11 mouse cellular contexts compared by ENCODE assay signal in the genomic region with DNA sequence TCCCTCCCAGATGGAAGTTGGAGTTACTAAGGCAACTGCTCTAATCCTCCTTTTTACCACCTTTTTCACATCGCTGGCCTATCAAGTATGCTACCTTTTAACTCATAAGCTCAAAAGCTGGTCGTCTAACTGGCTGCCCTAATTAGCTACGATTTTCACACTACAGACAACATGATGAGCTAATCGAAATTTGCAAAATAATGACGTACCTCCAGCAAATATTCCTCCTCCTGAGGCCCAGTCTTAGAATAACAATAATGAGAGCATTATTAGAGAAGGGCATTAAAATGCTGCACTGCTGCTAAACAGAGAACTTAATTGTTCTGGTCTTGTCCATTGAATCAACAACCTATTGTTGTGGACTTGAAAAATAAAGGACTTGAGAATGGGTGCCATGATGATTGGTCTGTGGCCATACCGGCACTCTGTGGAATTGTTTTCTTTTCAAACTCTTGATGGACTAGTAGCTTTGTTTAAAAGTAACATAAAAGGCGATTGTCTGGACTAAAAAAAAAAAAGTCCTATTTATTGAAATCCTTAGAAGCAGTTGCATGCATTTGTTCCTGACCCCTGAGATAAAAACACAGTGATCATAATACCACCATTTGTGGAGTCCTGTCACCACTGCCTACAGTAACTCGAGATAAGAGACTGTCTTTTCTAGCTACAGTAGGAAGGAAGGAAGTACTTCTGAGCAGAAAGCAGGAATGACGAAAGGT.
DNase-seq lines count a peak whose midpoint lies in the region; ATAC-seq and TF ChIP-seq lines count a peak whose summit lies in the region.
"Had no signal": no experiment of that assay in that cellular context is flagged by ENCODE, and none has a peak within 500 bp of the region (broad histone marks: within the 10 kb centered on the region; RNA-seq: fewer than 3 reads in every experiment).

No protein-coding gene starts in this region.

- DNase-seq in kidney, adult 2 months = no peak
- DNase-seq in kidney, adult 18-20 months = no peak
- DNase-seq in MEL (ENCODE audit: low read depth, low spot score) = no peak
- DNase-seq in forebrain, embryonic 11.5 days (ENCODE audit: low spot score) = no peak
- no peak for DNase-seq in right cerebral cortex, postnatal 10 days (ENCODE audit: low spot score in 2 of 2)
- no peak for DNase-seq in urinary bladder, postnatal 14 days (ENCODE audit: low spot score)
- DNase-seq in cerebellum, adult 8-10 months = no peak
- DNase-seq: cerebellum, adult 18-20 months; heart, adult 11 months had no signal

- no peak for TF ChIP-seq POLR2A in kidney, adult 2 months (IDR thresholded peaks at IDR 0.05; ENCODE audit: low read depth, low read length)
- TF ChIP-seq POLR2A in MEL (IDR thresholded peaks at IDR 0.05; ENCODE audit: control insufficient read depth in 1 of 2, insufficient read depth in 1 of 2, low read depth in 1 of 2, low read length in 2 of 2, poor library complexity in 1 of 2) = no peak

- H3K4me3 ChIP-seq in kidney, adult 2 months (ENCODE audit: insufficient read depth, low read depth, low read length) = no peak overlapping the region
- H3K4me3 ChIP-seq in MEL (ENCODE audit: control insufficient read depth in 1 of 2, insufficient read depth in 1 of 2, low read depth in 2 of 2, low read length in 2 of 2) = 0 out of 4 replicates have a peak overlapping the region, but pooled peaks of 1 of the 2 experiments have one; percentile 12
- no peak overlapping the region for H3K4me3 ChIP-seq in forebrain, embryonic 11.5 days (ENCODE audit: low read depth, low read length)
- H3K4me3 ChIP-seq: limb, embryonic 15.5 days had no signal

- no peak for TF ChIP-seq CTCF in kidney, adult 2 months (conservative IDR thresholded peaks at IDR 0.05; ENCODE audit: insufficient read depth, insufficient read length, low read depth, low read length)
- no peak for TF ChIP-seq CTCF in MEL (IDR thresholded peaks at IDR 0.05 in 2 of 3, conservative IDR thresholded peaks at IDR 0.05 in 1 of 3; ENCODE audit: control insufficient read depth in 1 of 3, insufficient read depth in 1 of 3, low read depth in 2 of 3, low read length in 3 of 3, poor library complexity in 1 of 3, severe bottlenecking in 1 of 3)

- TF ChIP-seq RAD21 in MEL (IDR thresholded peaks at IDR 0.05; ENCODE audit: low read depth, low read length) = no peak

- peak; percentile 86 for ATAC-seq in forebrain, embryonic 11.5 days (replicated peaks; ENCODE audit: low FRiP score)
- ATAC-seq in megakaryocyte-erythroid progenitor cell, adult 5-6 weeks (replicated peaks; ENCODE audit: low FRiP score, low TSS enrichment, poor library complexity, severe bottlenecking) = peak; percentile 37; the same call in 1 of the 2 replicates

- H3K4me1 ChIP-seq in kidney, adult 2 months (ENCODE audit: control insufficient read depth, insufficient read depth, low read length) = peaks cover 26% of the 10 kb centered on the region
- peaks cover 2 to 3% of the 10 kb centered on the region in 2 experiments; a peak in 3 of 4 replicates for H3K4me1 ChIP-seq in MEL (ENCODE audit: control insufficient read depth in 1 of 2, insufficient read depth in 2 of 2, low read length in 2 of 2)
- peaks cover 14% of the 10 kb centered on the region; the same call in 1 of the 2 replicates for H3K4me1 ChIP-seq in forebrain, embryonic 11.5 days (replicated peaks; ENCODE audit: control insufficient read depth, insufficient read depth, low read length)

- H3K36me3 ChIP-seq in kidney, adult 2 months (ENCODE audit: control insufficient read depth, insufficient read depth, low read length) = no peaks in the 10 kb centered on the region
- H3K36me3 ChIP-seq in MEL (ENCODE audit: control insufficient read depth in 1 of 2, insufficient read depth in 2 of 2, low read length in 2 of 2) = peaks cover 0 to 6% of the 10 kb centered on the region in 2 experiments; a peak in 2 of 4 replicates
- no peaks in the 10 kb centered on the region for H3K36me3 ChIP-seq in forebrain, embryonic 11.5 days (ENCODE audit: control insufficient read depth, insufficient read depth, low read length)
- H3K36me3 ChIP-seq: limb, embryonic 15.5 days had no signal

- no peaks in the 10 kb centered on the region for H3K79me2 ChIP-seq in MEL (ENCODE audit: control insufficient read depth, insufficient read depth, low read length, poor library complexity)

- peak overlapping the region; percentile 18; the same call in 1 of the 2 replicates for H3K4me2 ChIP-seq in forebrain, embryonic 11.5 days (ENCODE audit: low read depth, low read length, severe bottlenecking)
- H3K4me2 ChIP-seq: limb, embryonic 15.5 days had no signal

- H3K9me3 ChIP-seq in MEL (replicated peaks; ENCODE audit: insufficient read depth, low read length) = no peaks in the 10 kb centered on the region
- no peaks in the 10 kb centered on the region for H3K9me3 ChIP-seq in forebrain, embryonic 11.5 days (ENCODE audit: control insufficient read depth, low read length)
- H3K9me3 ChIP-seq: limb, embryonic 15.5 days had no signal

- H3K9ac ChIP-seq in MEL (ENCODE audit: control insufficient read depth, low read depth, low read length, poor library complexity, severe bottlenecking) = no peak overlapping the region
- H3K9ac ChIP-seq in forebrain, embryonic 11.5 days (ENCODE audit: low read length) = no peak overlapping the region
- H3K9ac ChIP-seq: limb, embryonic 15.5 days had no signal

- WGBS in kidney, adult 2 months = 40% methylated on average over 9 of the region's 9 CpGs
- WGBS in forebrain, embryonic 11.5 days = 6% methylated on average over 9 of the region's 9 CpGs

- no peaks in the 10 kb centered on the region for H3K27me3 ChIP-seq in kidney, adult 2 months (replicated peaks; ENCODE audit: control insufficient read depth, insufficient read depth, low read length)
- H3K27me3 ChIP-seq in MEL (ENCODE audit: control insufficient read depth in 1 of 2, insufficient read depth in 2 of 2, low read length in 2 of 2) = no peaks in the 10 kb centered on the region
- no peaks in the 10 kb centered on the region for H3K27me3 ChIP-seq in forebrain, embryonic 11.5 days (ENCODE audit: control insufficient read depth, insufficient read depth, low read length)
- H3K27me3 ChIP-seq: limb, embryonic 15.5 days had no signal

- H3K27ac ChIP-seq in kidney, adult 2 months (ENCODE audit: insufficient read depth, low read depth, low read length) = peak overlapping the region; percentile 88
- H3K27ac ChIP-seq in MEL (ENCODE audit: control insufficient read depth, low read depth, low read length) = no peak overlapping the region
- peak overlapping the region; percentile 85 for H3K27ac ChIP-seq in forebrain, embryonic 11.5 days (ENCODE audit: low read depth, low read length)
- H3K27ac ChIP-seq: limb, embryonic 15.5 days had no signal

- peak in 1 of 2 experiments; percentile 28; a peak in 1 of 4 replicates for TF ChIP-seq EP300 in MEL (IDR thresholded peaks at IDR 0.05; ENCODE audit: low read depth in 1 of 2, low read length in 2 of 2)

TF ChIP-seq in MEL, 35 proteins besides CTCF, POLR2A, EP300 and RAD21:
- TF ChIP-seq ZNF384 (IDR thresholded peaks at IDR 0.05; ENCODE audit: low read depth, low read length) (peak; percentile 34; the same call in 1 of the 2 replicates), TCF12 (IDR thresholded peaks at IDR 0.05; ENCODE audit: low read depth, low read length) (0 out of 2 replicates have a peak, but pooled peaks have one; percentile 15), GATA1 (IDR thresholded peaks at IDR 0.05; ENCODE audit: low read depth, low read length) (0 out of 2 replicates have a peak, but pooled peaks have one; percentile 26), BHLHE40 (IDR thresholded peaks at IDR 0.05; ENCODE audit: borderline replicate concordance, low read depth, low read length) (no peak)
